Mouse (Mus musculus): ENCODE measurements around the gene Yif1a.

Yif1a gene

GRCm38 (mm10) chr19:5124055-5124614 lies 35.8 kb downstream of the Yif1a start:
- DNase-seq, result no peak

DNA sequence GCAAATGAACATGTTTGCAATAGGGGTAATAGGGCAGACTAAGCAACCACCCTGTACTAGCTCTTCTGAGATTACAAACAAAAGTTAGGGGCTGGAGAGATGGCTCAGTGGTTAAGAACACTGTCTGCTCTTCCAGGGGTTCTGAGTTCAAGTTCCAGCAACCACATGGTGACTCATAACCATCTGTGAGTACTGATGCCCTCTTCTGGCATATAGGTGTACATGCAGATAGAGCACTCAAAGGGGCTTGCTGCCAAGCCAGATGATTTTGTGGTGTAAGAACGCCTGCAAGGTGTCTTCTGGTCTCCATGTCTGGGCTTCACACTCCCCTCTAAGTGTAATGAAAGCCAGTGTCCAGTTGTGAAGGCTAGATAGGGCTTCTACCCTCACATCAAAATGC lies 41.4 kb downstream of the Yif1a start:
- no peak for DNase-seq

GRCm38 (mm10) chr19:5131237-5131636 lies 42.9 kb downstream of the Yif1a start:
- no peak for DNase-seq

- peak; percentile 52 for DNase-seq
These were observed 51.3 kb downstream of the Yif1a start for GRCm38 (mm10) chr19:5139640-5140039.

Data from right cerebral cortex, postnatal 4 days (tissue).